Mouse (Mus musculus) spleen, adult 2 months (tissue): ENCODE measurements around the gene Olfr12. TPM values are rescaled to one million over a fixed set of nuclear protein-coding genes. Genes with fewer than 3 reads are reported as not detected.

Experiments used
- DNase-seq, 2 experiments: peaks; one replicate each; pipeline versions ENCODE4 v3.0.0 to v3.0.0-alpha.2; 2012 to 2021; ENCODE audit warnings: low spot score in 2 of 2, low read depth in 1 of 2
- H3K27ac ChIP-seq: fragments of 200-500 bp; 2 replicates; pipeline ENCODE4 v1.5.1; 2012; ENCODE audit warnings: low read length, inconsistent platforms; ENCODE audit not compliant: insufficient read depth
- H3K27me3 ChIP-seq: fragments of 200-500 bp; 2 replicates; pipeline ENCODE4 v1.6.1; 2012; ENCODE audit warnings: mild to moderate bottlenecking, moderate library complexity, low read length, inconsistent platforms; ENCODE audit not compliant: control insufficient read depth, insufficient read depth
- H3K36me3 ChIP-seq: fragments of 200-500 bp; 2 replicates; pipeline ENCODE4 v1.6.1; 2012; ENCODE audit warnings: mild to moderate bottlenecking, low read length, inconsistent platforms; ENCODE audit not compliant: control insufficient read depth, insufficient read depth
- H3K4me1 ChIP-seq: fragments of 200-500 bp; 2 replicates; pipeline ENCODE4 v1.6.1; 2011; ENCODE audit warnings: inconsistent platforms; ENCODE audit not compliant: control insufficient read depth, insufficient read depth, insufficient read length
- H3K4me3 ChIP-seq: fragments of 200-500 bp; 2 replicates; pipeline ENCODE4 v1.5.1; 2011; ENCODE audit warnings: mild to moderate bottlenecking, inconsistent platforms; ENCODE audit not compliant: insufficient read depth, insufficient read length; ENCODE audit errors: extremely low read depth
- CTCF ChIP-seq: fragments of 200-500 bp; IDR thresholded peaks from 2 replicates; pipeline ENCODE4 v1.5.1; 2011; ENCODE audit warnings: mild to moderate bottlenecking, inconsistent platforms; ENCODE audit not compliant: insufficient read depth, insufficient read length, insufficient replicate concordance; ENCODE audit errors: extremely low read depth
- POLR2A ChIP-seq: fragments of 200-500 bp; IDR thresholded peaks from 2 replicates; pipeline ENCODE4 v1.6.1; 2011; ENCODE audit warnings: low read depth, low read length, inconsistent platforms
- WGBS: fragments of 180-500 bp; shearing (Covaris S2); methylation state at CpG from one replicate; pipeline ENCODE4 v1.1.7; 2018; 5-methylcytosine and 5-hydroxymethylcytosine counted together
- polyA plus RNA-seq: library from polyadenylated mRNA; depleted of rRNA; stranded (reverse); fragments of >200 nt; gene quantifications from 2 replicates; pipeline ENCODE4 v1.2.3, GENCODE M21; 2012

Olfr12 gene
- polyA plus RNA-seq, 1 experiment: not detected

- 90% methylated on average over 3 of the region's 3 CpGs for WGBS
- no peak overlapping the region for H3K4me3 ChIP-seq
- TF ChIP-seq CTCF: no peak
- H3K4me1 ChIP-seq: peaks cover 12% of the 10 kb centered on the region; the same call in 1 of the 2 replicates
- H3K27ac ChIP-seq: no peak overlapping the region
- no peak for DNase-seq
- peaks cover 20% of the 10 kb centered on the region for H3K36me3 ChIP-seq
- H3K27me3 ChIP-seq: no peaks in the 10 kb centered on the region
These were observed 20.6 kb downstream of the Olfr12 start for GRCm38 (mm10) chr1:92638181-92638580.

DNA sequence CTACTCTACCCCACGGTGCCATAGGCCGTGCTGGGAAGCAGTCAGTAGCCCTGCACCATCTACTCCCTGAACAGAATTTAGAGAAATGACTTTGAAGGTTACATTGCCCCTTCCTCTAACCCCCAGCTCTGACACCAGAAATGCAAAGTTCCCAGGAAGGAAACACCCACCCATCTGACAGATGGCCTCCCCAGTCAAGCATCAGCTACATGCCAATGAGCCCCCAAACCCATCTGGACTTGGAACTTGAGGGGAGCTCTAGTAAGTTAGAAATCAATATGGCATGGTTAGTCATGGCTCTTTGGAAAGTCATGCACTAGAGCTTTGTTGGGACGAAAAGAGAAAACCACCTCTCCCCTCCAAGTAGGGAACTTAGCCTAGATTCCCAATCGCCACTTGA, 21.1 kb downstream of the Olfr12 start:
- 95% methylated on average over 4 of the region's 4 CpGs for WGBS
- Histone ChIP-seq H3K4me1 (peaks cover 12% of the 10 kb centered on the region; the same call in 1 of the 2 replicates), H3K27ac (no peak overlapping the region), H3K4me3 (no peak overlapping the region), H3K27me3 (no peaks in the 10 kb centered on the region), H3K36me3 (peaks cover 20% of the 10 kb centered on the region)
- TF ChIP-seq POLR2A (no peak), CTCF (no peak)
- no peak for DNase-seq

GRCm38 (mm10) chr1:92640393-92640792, 22.8 kb downstream of the Olfr12 start:
- DNase-seq: no peak
- no peak for TF ChIP-seq CTCF
- no peak for TF ChIP-seq POLR2A
- Histone ChIP-seq H3K4me1 (peaks cover 12% of the 10 kb centered on the region; the same call in 1 of the 2 replicates), H3K27me3 (no peaks in the 10 kb centered on the region), H3K36me3 (peaks cover 20% of the 10 kb centered on the region), H3K27ac (no peak overlapping the region), H3K4me3 (no peak overlapping the region)
- WGBS: 30% methylated on average over 6 of the region's 6 CpGs

GRCm38 (mm10) chr1:92641514-92642272, 24.1 kb downstream of the Olfr12 start, which contains the start of gene Cops9:
Gene Cops9, minus strand, starts transcription at chr1:92641985.
- TF ChIP-seq POLR2A: peak; percentile 18; the same call in 1 of the 2 replicates
- TF ChIP-seq CTCF: no peak

GRCm38 (mm10) chr1:92643691-92644090, 26.1 kb downstream of the Olfr12 start:
- Histone ChIP-seq H3K4me1 (peaks cover 19% of the 10 kb centered on the region; the same call in 1 of the 2 replicates), H3K27ac (no peak overlapping the region), H3K4me3 (no peak overlapping the region), H3K36me3 (no peaks in the 10 kb centered on the region), H3K27me3 (no peaks in the 10 kb centered on the region)
- 82% methylated on average over 4 of the region's 4 CpGs for WGBS
- DNase-seq: no peak
- TF ChIP-seq CTCF (no peak), POLR2A (no peak)

More at GRCm38 (mm10) chr1:92641514-92642272, 24.1 kb downstream of the Olfr12 start, which contains the start of gene Cops9:
- H3K36me3 ChIP-seq: peaks cover 13% of the 10 kb centered on the region
- H3K4me1 ChIP-seq: peaks cover 12% of the 10 kb centered on the region; the same call in 1 of the 2 replicates
- DNase-seq: peak; percentile 75 to 85
- WGBS: 3% methylated on average over 50 of the region's 50 CpGs
- no peaks in the 10 kb centered on the region for H3K27me3 ChIP-seq
- peak within 1 kb of the TSS; percentile 66 for H3K27ac ChIP-seq
- peak within 1 kb of the TSS; percentile 88 for H3K4me3 ChIP-seq

DNA sequence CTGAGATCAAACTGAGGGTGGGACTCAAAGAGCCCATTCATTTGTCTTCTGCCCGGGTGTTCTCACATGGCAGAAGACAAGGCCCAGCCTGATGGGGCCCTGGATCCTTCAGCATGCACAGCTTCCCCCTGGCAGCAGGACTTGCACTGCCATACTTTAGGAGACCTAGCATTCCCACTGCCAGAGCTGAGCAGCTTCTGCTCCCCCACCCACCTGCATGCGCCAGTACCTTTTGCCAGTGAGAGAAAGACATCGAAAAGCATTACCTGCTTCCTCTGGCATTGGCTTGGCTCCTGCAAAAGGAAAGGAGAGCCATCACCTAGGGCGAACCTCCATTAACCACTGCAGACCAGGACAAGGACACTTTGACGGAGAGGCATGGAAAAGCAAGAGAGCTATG, 27.3 kb downstream of the Olfr12 start:
- Histone ChIP-seq H3K4me3 (no peak overlapping the region), H3K4me1 (peaks cover 19% of the 10 kb centered on the region; the same call in 1 of the 2 replicates), H3K36me3 (no peaks in the 10 kb centered on the region), H3K27me3 (no peaks in the 10 kb centered on the region), H3K27ac (no peak overlapping the region)
- DNase-seq: no peak
- TF ChIP-seq CTCF (no peak), POLR2A (no peak)
- WGBS: 83% methylated on average over 5 of the region's 5 CpGs

DNA sequence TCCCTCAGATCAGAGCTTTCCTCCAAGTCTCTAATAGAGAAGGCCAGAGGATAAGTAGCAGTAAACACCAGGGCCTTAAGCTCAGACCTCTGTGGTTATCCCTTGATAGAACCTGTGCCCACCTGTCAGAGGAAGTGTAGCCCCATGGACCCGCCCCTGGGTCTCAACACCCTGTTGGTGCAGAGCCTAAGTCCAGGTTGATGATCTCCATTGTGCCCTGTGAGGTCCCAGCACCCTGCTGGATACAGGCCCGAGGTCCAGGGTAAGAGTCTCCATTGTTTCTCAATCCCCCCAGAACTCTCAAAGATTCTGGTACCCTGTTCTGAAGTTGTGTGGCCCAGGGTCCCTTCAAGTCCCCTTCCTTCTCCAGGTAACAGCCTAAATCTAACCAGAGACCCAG, 28.5 kb downstream of the Olfr12 start:
- no peak for DNase-seq
- peaks cover 8% of the 10 kb centered on the region; the same call in 1 of the 2 replicates for H3K4me1 ChIP-seq
- WGBS: 76% methylated on average over 2 of the region's 2 CpGs
- H3K27ac ChIP-seq: no peak overlapping the region
- H3K36me3 ChIP-seq: no peaks in the 10 kb centered on the region
- TF ChIP-seq POLR2A: no peak
- no peak for TF ChIP-seq CTCF
- H3K27me3 ChIP-seq: no peaks in the 10 kb centered on the region
- H3K4me3 ChIP-seq: no peak overlapping the region
